Mouse (Mus musculus) small intestine, adult 2 months (tissue): ENCODE measurements around the gene Atp5g2.

Source experiments
- CTCF ChIP-seq: fragments of 200-500 bp; IDR thresholded peaks from 2 replicates; pipeline ENCODE4 v1.5.1; 2012; ENCODE audit warnings: low read depth, mild to moderate bottlenecking, control low read depth, inconsistent platforms, low read length, moderate library complexity, mixed read lengths; ENCODE audit not compliant: insufficient replicate concordance, insufficient read length; ENCODE audit errors: extremely low read depth
- POLR2A ChIP-seq: fragments of 200-500 bp; IDR thresholded peaks from 2 replicates; pipeline ENCODE4 v1.6.1; 2012; ENCODE audit warnings: low read depth, mild to moderate bottlenecking, control low read depth, inconsistent platforms, low read length, moderate library complexity

GRCm38 (mm10) chr15:102634684-102635083, 37.5 kb downstream of the Atp5g2 start:
- no peak for TF ChIP-seq CTCF
- no peak for TF ChIP-seq POLR2A
